Mouse (Mus musculus) MEL (cell line): ENCODE measurements around the gene Hcls1. TPM values are rescaled to one million over a fixed set of nuclear protein-coding genes. Genes with fewer than 3 reads are reported as not detected.

Experiments
- DNase-seq: peaks from one replicate; pipeline ENCODE4 v3.0.0; 2011; ENCODE audit warnings: low read depth, low spot score
- H3K27ac ChIP-seq: 2 replicates; pipeline ENCODE4 v1.5.1; 2012; ENCODE audit warnings: low read depth, mild to moderate bottlenecking, control low read depth, low read length, moderate library complexity; ENCODE audit not compliant: control insufficient read depth
- H3K27me3 ChIP-seq, 2 experiments: fragments of 150-350 bp in 1 of 2; sonication (generic) in 1 of 2; 2 replicates each; pipeline ENCODE4 v1.6.1; 2012; ENCODE audit warnings: low read length in 2 of 2, mild to moderate bottlenecking in 2 of 2, improper control_type of control experiment in 1 of 2, moderate library complexity in 1 of 2; ENCODE audit not compliant: insufficient read depth in 2 of 2, control insufficient read depth in 1 of 2
- H3K36me3 ChIP-seq, 2 experiments: 2 replicates each; pipeline ENCODE4 v1.6.1; 2012 to 2014; ENCODE audit warnings: low read length in 2 of 2, improper control_type of control experiment in 1 of 2, inconsistent platforms in 1 of 2, mild to moderate bottlenecking in 1 of 2; ENCODE audit not compliant: insufficient read depth in 2 of 2, control insufficient read depth in 1 of 2
- H3K4me1 ChIP-seq, 2 experiments: fragments of 150-350 bp in 1 of 2; sonication (generic) in 1 of 2; 2 replicates each; pipeline ENCODE4 v1.6.1; 2012; ENCODE audit warnings: low read length in 2 of 2, improper control_type of control experiment in 1 of 2, mild to moderate bottlenecking in 1 of 2; ENCODE audit not compliant: insufficient read depth in 2 of 2, control insufficient read depth in 1 of 2
- H3K4me3 ChIP-seq, 2 experiments: fragments of 150-350 bp in 1 of 2; sonication (generic) in 1 of 2; 2 replicates each; pipeline ENCODE4 v1.5.1; 2012; ENCODE audit warnings: low read depth in 2 of 2, low read length in 2 of 2, mild to moderate bottlenecking in 2 of 2, moderate library complexity in 2 of 2, control low read depth in 1 of 2, improper control_type of control experiment in 1 of 2; ENCODE audit not compliant: control insufficient read depth in 1 of 2, insufficient read depth in 1 of 2
- H3K79me2 ChIP-seq: 2 replicates; pipeline ENCODE4 v1.6.1; 2012; ENCODE audit warnings: mild to moderate bottlenecking, low read length, moderate library complexity; ENCODE audit not compliant: control insufficient read depth, poor library complexity, insufficient read depth
- H3K9ac ChIP-seq: 2 replicates; pipeline ENCODE4 v1.6.1; 2012; ENCODE audit warnings: low read depth, mild to moderate bottlenecking, control low read depth, low read length, moderate library complexity; ENCODE audit not compliant: control insufficient read depth, poor library complexity, severe bottlenecking
- H3K9me3 ChIP-seq: fragments of 150-350 bp; sonication (generic); replicated peaks from 2 replicates; pipeline ENCODE4 v1.6.1; 2012; ENCODE audit warnings: mild to moderate bottlenecking, low read length, improper control_type of control experiment, moderate library complexity; ENCODE audit not compliant: insufficient read depth
- CHD2 ChIP-seq: IDR thresholded peaks from 2 replicates; pipeline ENCODE4 v1.6.1; 2011; ENCODE audit warnings: low read length, improper control_type of control experiment
- MAFK ChIP-seq: IDR thresholded peaks from 2 replicates; pipeline ENCODE4 v1.6.1; 2011; ENCODE audit warnings: low read depth, mild to moderate bottlenecking, low read length, improper control_type of control experiment, borderline replicate concordance
- MEF2A ChIP-seq: IDR thresholded peaks from 2 replicates; pipeline ENCODE4 v1.6.1; 2014; ENCODE audit warnings: low read depth, mild to moderate bottlenecking, inconsistent platforms, low read length, improper control_type of control experiment; ENCODE audit not compliant: poor library complexity, insufficient replicate concordance, severe bottlenecking; ENCODE audit errors: extremely low read depth
- MXI1 ChIP-seq: IDR thresholded peaks from 2 replicates; pipeline ENCODE4 v1.6.1; 2011; ENCODE audit warnings: mild to moderate bottlenecking, low read depth, low read length, improper control_type of control experiment
- NELFE ChIP-seq: IDR thresholded peaks from 2 replicates; pipeline ENCODE4 v1.6.1; 2011; ENCODE audit warnings: low read depth, low read length, improper control_type of control experiment
- NRF1 ChIP-seq: IDR thresholded peaks from 2 replicates; pipeline ENCODE4 v1.6.1; 2014; ENCODE audit warnings: low read depth, mild to moderate bottlenecking, inconsistent platforms, low read length, improper control_type of control experiment, moderate library complexity; ENCODE audit not compliant: poor library complexity, insufficient read depth, severe bottlenecking
- RAD21 ChIP-seq: IDR thresholded peaks from 2 replicates; pipeline ENCODE4 v1.6.1; 2011; ENCODE audit warnings: mild to moderate bottlenecking, low read depth, low read length, improper control_type of control experiment
- TBP ChIP-seq: IDR thresholded peaks from 2 replicates; pipeline ENCODE4 v1.8.0; 2011; ENCODE audit warnings: low read depth, low read length, improper control_type of control experiment
- USF2 ChIP-seq, 2 experiments: IDR thresholded peaks; 2 replicates each; pipeline ENCODE4 v1.6.1; 2011 to 2012; ENCODE audit warnings: improper control_type of control experiment in 2 of 2, low read length in 2 of 2, borderline replicate concordance in 1 of 2, inconsistent platforms in 1 of 2, low read depth in 1 of 2, mild to moderate bottlenecking in 1 of 2; ENCODE audit not compliant: insufficient read depth in 1 of 2
- ZKSCAN1 ChIP-seq: IDR thresholded peaks from 2 replicates; pipeline ENCODE4 v1.6.1; 2012; ENCODE audit warnings: low read depth, mild to moderate bottlenecking, inconsistent platforms, low read length, improper control_type of control experiment, moderate library complexity
- ZMIZ1 ChIP-seq: IDR thresholded peaks from 2 replicates; pipeline ENCODE4 v1.6.1; 2012; ENCODE audit warnings: low read depth, mild to moderate bottlenecking, inconsistent platforms, low read length, improper control_type of control experiment, moderate library complexity
- ZNF384 ChIP-seq: IDR thresholded peaks from 2 replicates; pipeline ENCODE4 v1.6.1; 2012; ENCODE audit warnings: low read depth, mild to moderate bottlenecking, inconsistent platforms, low read length, improper control_type of control experiment
- polyA plus RNA-seq, 2 experiments: library from polyadenylated mRNA; stranded (reverse) in 1 of 2; unstranded in 1 of 2; fragments of >175 nt in 1 of 2; fragments of >200 nt in 1 of 2; gene quantifications; 2 replicates each; pipeline versions ENCODE4 v1.2.1 to v1.2.4; 2012; ENCODE audit warnings: low replicate concordance in 2 of 2, low read depth in 1 of 2; ENCODE audit not compliant: insufficient read length in 2 of 2, insufficient read depth in 1 of 2, missing spikeins in 1 of 2
- total RNA-seq: library from RNA; depleted of rRNA; stranded (reverse); fragments of 300-350 nt; gene quantifications from 2 replicates; pipeline ENCODE4 v1.2.3, GENCODE M21; 2012

Gene Hcls1
- total and polyA plus RNA-seq, 3 experiments = 57.4 to 91.4 TPM; not detected in 1

- no peak for DNase-seq
- no peak for TF ChIP-seq TBP
- no peak for TF ChIP-seq RAD21
- no peak for TF ChIP-seq CHD2
- TF ChIP-seq NRF1 = no peak
- TF ChIP-seq MAFK = no peak
- TF ChIP-seq ZMIZ1 = no peak
- TF ChIP-seq ZKSCAN1 = no peak
- TF ChIP-seq MEF2A = no peak
- no peak for TF ChIP-seq ZNF384
- TF ChIP-seq MXI1 = no peak
- no peak for TF ChIP-seq USF2 (IDR thresholded peaks at IDR 0.05; ENCODE audit: borderline replicate concordance in 1 of 2, insufficient read depth in 1 of 2, low read depth in 1 of 2, low read length in 2 of 2)
- no peaks in the 10 kb centered on the region for H3K79me2 ChIP-seq
- no peaks in the 10 kb centered on the region for H3K9me3 ChIP-seq
- H3K4me1 ChIP-seq = no peaks in the 10 kb centered on the region
- no peak overlapping the region for H3K9ac ChIP-seq
- no peaks in the 10 kb centered on the region for H3K27me3 ChIP-seq
- no peaks in the 10 kb centered on the region; a peak in 1 of 4 replicates for H3K36me3 ChIP-seq
- H3K4me3 ChIP-seq = no peak overlapping the region
- H3K27ac ChIP-seq = no peak overlapping the region
Observed at GRCm38 (mm10) chr16:36925797-36926196, 9.0 kb upstream of the Hcls1 start.

- H3K4me1 ChIP-seq = no peaks in the 10 kb centered on the region
- no peak overlapping the region for H3K4me3 ChIP-seq
- DNase-seq = no peak
- no peaks in the 10 kb centered on the region for H3K79me2 ChIP-seq
- H3K9ac ChIP-seq = no peak overlapping the region
- H3K9me3 ChIP-seq = no peaks in the 10 kb centered on the region
- TF ChIP-seq NELFE = no peak
- H3K27ac ChIP-seq = no peak overlapping the region
- H3K27me3 ChIP-seq = no peaks in the 10 kb centered on the region
- no peaks in the 10 kb centered on the region; a peak in 1 of 4 replicates for H3K36me3 ChIP-seq
Observed at GRCm38 (mm10) chr16:36926514-36927447, 8.0 kb upstream of the Hcls1 start.
